Mouse (Mus musculus): ENCODE measurements around the gene Atf1. TPM values are rescaled to one million over a fixed set of nuclear protein-coding genes. Genes with fewer than 3 reads are reported as not detected.

Gene Atf1
- polyA plus RNA-seq (2015; fragmentation: Nextera tagmentation; extraction: Ambion mirVana), result 44.2 and 46.6 TPM in 2 replicates

- under 1% methylated on average over 69 of the region's 133 CpGs for WGBS
- Histone ChIP-seq H3K27me3 (ENCODE audit: insufficient read depth, low read length) (no peaks in the 10 kb centered on the region), H3K27ac (ENCODE audit: low read length) (peak within 1 kb of the TSS; percentile 100), H3K4me2 (replicated peaks; ENCODE audit: low read depth, low read length) (peak within 1 kb of the TSS; percentile 70), H3K9ac (replicated peaks; ENCODE audit: low read length) (peak within 1 kb of the TSS; percentile 100), H3K36me3 (ENCODE audit: insufficient read depth, low read length) (no peaks in the 10 kb centered on the region; the same call in 1 of the 2 replicates), H3K4me1 (ENCODE audit: insufficient read depth, low read length) (peaks cover 29% of the 10 kb centered on the region), H3K4me3 (ENCODE audit: low read length) (peak within 1 kb of the TSS; percentile 90), H3K9me3 (ENCODE audit: low read length) (peaks cover 8% of the 10 kb centered on the region)
- peak; percentile 91 for ATAC-seq (ENCODE audit: low FRiP score, low TSS enrichment)
Observed at GRCm38 (mm10) chr15:100227663-100228534, at the start of gene Atf1. TSS of gene Atf1 (plus strand) at chr15:100227819.

- Histone ChIP-seq H3K4me1 (ENCODE audit: insufficient read depth, low read length) (no peaks in the 10 kb centered on the region), H3K9ac (replicated peaks; ENCODE audit: low read length) (no peak overlapping the region), H3K4me3 (ENCODE audit: low read length) (no peak overlapping the region), H3K36me3 (ENCODE audit: insufficient read depth, low read length) (peaks cover 38% of the 10 kb centered on the region), H3K27me3 (ENCODE audit: insufficient read depth, low read length) (no peaks in the 10 kb centered on the region), H3K27ac (ENCODE audit: low read length) (no peak overlapping the region), H3K4me2 (replicated peaks; ENCODE audit: low read depth, low read length) (no peak overlapping the region), H3K9me3 (ENCODE audit: low read length) (no peaks in the 10 kb centered on the region)
- 54% methylated on average over 7 of the region's 7 CpGs for WGBS
- ATAC-seq (ENCODE audit: low FRiP score, low TSS enrichment), result no peak
Observed at GRCm38 (mm10) chr15:100178487-100178886, 49.1 kb upstream of the Atf1 start.

- H3K9ac ChIP-seq (replicated peaks; ENCODE audit: low read length), result no peak overlapping the region
- H3K9me3 ChIP-seq (ENCODE audit: low read length), result no peaks in the 10 kb centered on the region
- H3K4me1 ChIP-seq (ENCODE audit: insufficient read depth, low read length), result no peaks in the 10 kb centered on the region
- H3K4me2 ChIP-seq (replicated peaks; ENCODE audit: low read depth, low read length), result no peak overlapping the region
- no peak for ATAC-seq (ENCODE audit: low FRiP score, low TSS enrichment)
- no peaks in the 10 kb centered on the region for H3K27me3 ChIP-seq (ENCODE audit: insufficient read depth, low read length)
- 93% methylated on average over 6 of the region's 6 CpGs for WGBS
- peaks cover 31% of the 10 kb centered on the region for H3K36me3 ChIP-seq (ENCODE audit: insufficient read depth, low read length)
- H3K27ac ChIP-seq (ENCODE audit: low read length), result no peak overlapping the region
- H3K4me3 ChIP-seq (ENCODE audit: low read length), result no peak overlapping the region
Observed at GRCm38 (mm10) chr15:100179685-100180084, 47.9 kb upstream of the Atf1 start.

- 92% methylated on average over 4 of the region's 4 CpGs for WGBS
- H3K27me3 ChIP-seq (ENCODE audit: insufficient read depth, low read length), result no peaks in the 10 kb centered on the region
- no peak overlapping the region for H3K27ac ChIP-seq (ENCODE audit: low read length)
- no peak overlapping the region for H3K9ac ChIP-seq (replicated peaks; ENCODE audit: low read length)
- ATAC-seq (ENCODE audit: low FRiP score, low TSS enrichment), result no peak
- no peaks in the 10 kb centered on the region for H3K9me3 ChIP-seq (ENCODE audit: low read length)
- peaks cover 27% of the 10 kb centered on the region for H3K36me3 ChIP-seq (ENCODE audit: insufficient read depth, low read length)
- H3K4me1 ChIP-seq (ENCODE audit: insufficient read depth, low read length), result no peaks in the 10 kb centered on the region
- H3K4me2 ChIP-seq (replicated peaks; ENCODE audit: low read depth, low read length), result no peak overlapping the region
- H3K4me3 ChIP-seq (ENCODE audit: low read length), result no peak overlapping the region
Observed at GRCm38 (mm10) chr15:100180221-100180620, 47.4 kb upstream of the Atf1 start.

GRCm38 (mm10) chr15:100181841-100182240 lies 45.8 kb upstream of the Atf1 start:
- no peak for ATAC-seq (ENCODE audit: low FRiP score, low TSS enrichment)
- Histone ChIP-seq H3K27ac (ENCODE audit: low read length) (no peak overlapping the region), H3K27me3 (ENCODE audit: insufficient read depth, low read length) (no peaks in the 10 kb centered on the region), H3K9ac (replicated peaks; ENCODE audit: low read length) (no peak overlapping the region), H3K36me3 (ENCODE audit: insufficient read depth, low read length) (peaks cover 35% of the 10 kb centered on the region), H3K4me1 (ENCODE audit: insufficient read depth, low read length) (no peaks in the 10 kb centered on the region), H3K4me2 (replicated peaks; ENCODE audit: low read depth, low read length) (no peak overlapping the region), H3K4me3 (ENCODE audit: low read length) (no peak overlapping the region), H3K9me3 (ENCODE audit: low read length) (no peaks in the 10 kb centered on the region)
- WGBS, result 88% methylated on average over 10 of the region's 10 CpGs

- peaks cover 41% of the 10 kb centered on the region for H3K36me3 ChIP-seq (ENCODE audit: insufficient read depth, low read length)
- H3K27me3 ChIP-seq (ENCODE audit: insufficient read depth, low read length), result no peaks in the 10 kb centered on the region
- no peak overlapping the region for H3K9ac ChIP-seq (replicated peaks; ENCODE audit: low read length)
- H3K4me1 ChIP-seq (ENCODE audit: insufficient read depth, low read length), result no peaks in the 10 kb centered on the region
- 80% methylated on average over 28 of the region's 28 CpGs for WGBS
- no peaks in the 10 kb centered on the region for H3K9me3 ChIP-seq (ENCODE audit: low read length)
- no peak overlapping the region for H3K27ac ChIP-seq (ENCODE audit: low read length)
- no peak overlapping the region for H3K4me3 ChIP-seq (ENCODE audit: low read length)
- no peak for ATAC-seq (ENCODE audit: low FRiP score, low TSS enrichment)
- no peak overlapping the region for H3K4me2 ChIP-seq (replicated peaks; ENCODE audit: low read depth, low read length)
Observed at GRCm38 (mm10) chr15:100182526-100183280, 44.9 kb upstream of the Atf1 start.

GRCm38 (mm10) chr15:100183510-100183909 lies 44.1 kb upstream of the Atf1 start:
- Histone ChIP-seq H3K9ac (replicated peaks; ENCODE audit: low read length) (no peak overlapping the region), H3K27me3 (ENCODE audit: insufficient read depth, low read length) (no peaks in the 10 kb centered on the region), H3K4me1 (ENCODE audit: insufficient read depth, low read length) (no peaks in the 10 kb centered on the region), H3K9me3 (ENCODE audit: low read length) (no peaks in the 10 kb centered on the region), H3K27ac (ENCODE audit: low read length) (no peak overlapping the region), H3K4me2 (replicated peaks; ENCODE audit: low read depth, low read length) (no peak overlapping the region), H3K36me3 (ENCODE audit: insufficient read depth, low read length) (peaks cover 46% of the 10 kb centered on the region), H3K4me3 (ENCODE audit: low read length) (no peak overlapping the region)
- WGBS, result 86% methylated on average over 10 of the region's 10 CpGs
- ATAC-seq (ENCODE audit: low FRiP score, low TSS enrichment), result no peak

- ATAC-seq (ENCODE audit: low FRiP score, low TSS enrichment), result no peak
- Histone ChIP-seq H3K9me3 (ENCODE audit: low read length) (no peaks in the 10 kb centered on the region), H3K36me3 (ENCODE audit: insufficient read depth, low read length) (peaks cover 50% of the 10 kb centered on the region), H3K27ac (ENCODE audit: low read length) (no peak overlapping the region), H3K4me2 (replicated peaks; ENCODE audit: low read depth, low read length) (no peak overlapping the region), H3K4me1 (ENCODE audit: insufficient read depth, low read length) (no peaks in the 10 kb centered on the region), H3K4me3 (ENCODE audit: low read length) (no peak overlapping the region), H3K27me3 (ENCODE audit: insufficient read depth, low read length) (no peaks in the 10 kb centered on the region), H3K9ac (replicated peaks; ENCODE audit: low read length) (no peak overlapping the region)
- WGBS, result 79% methylated on average over 5 of the region's 5 CpGs
Observed at GRCm38 (mm10) chr15:100184821-100185496, 42.7 kb upstream of the Atf1 start.

GRCm38 (mm10) chr15:100186234-100186633 lies 41.4 kb upstream of the Atf1 start:
- no peak overlapping the region for H3K4me2 ChIP-seq (replicated peaks; ENCODE audit: low read depth, low read length)
- peaks cover 56% of the 10 kb centered on the region for H3K36me3 ChIP-seq (ENCODE audit: insufficient read depth, low read length)

More at GRCm38 (mm10) chr15:100186234-100186633, 41.4 kb upstream of the Atf1 start:
- H3K9ac ChIP-seq (replicated peaks; ENCODE audit: low read length), result no peak overlapping the region
- H3K27me3 ChIP-seq (ENCODE audit: insufficient read depth, low read length), result no peaks in the 10 kb centered on the region
- no peak overlapping the region for H3K4me3 ChIP-seq (ENCODE audit: low read length)
- ATAC-seq (ENCODE audit: low FRiP score, low TSS enrichment), result no peak
- no peaks in the 10 kb centered on the region for H3K4me1 ChIP-seq (ENCODE audit: insufficient read depth, low read length)
- WGBS, result 89% methylated on average over 9 of the region's 9 CpGs
- no peaks in the 10 kb centered on the region for H3K9me3 ChIP-seq (ENCODE audit: low read length)
- no peak overlapping the region for H3K27ac ChIP-seq (ENCODE audit: low read length)

Data from kidney, embryonic 16.5 days (tissue).